Mouse (Mus musculus) embryo, embryonic 9.5 days (tissue): ENCODE results near the gene Slamf9.

Source experiments
- DNase-seq: peaks from one replicate; pipeline ENCODE4 v3.0.0-alpha.2; 2017; ENCODE audit errors: extremely low spot score

Gene Slamf9

GRCm38 (mm10) chr1:172475054-172475741 lies at the start of gene Slamf9:
Gene Slamf9 (plus strand): TSS chr1:172475358.
- DNase-seq = no peak

GRCm38 (mm10) chr1:172426419-172426818 lies 48.7 kb upstream of the Slamf9 start:
- no peak for DNase-seq

GRCm38 (mm10) chr1:172427841-172428240 lies 47.3 kb upstream of the Slamf9 start:
- DNase-seq = no peak

GRCm38 (mm10) chr1:172428614-172429013 lies 46.5 kb upstream of the Slamf9 start:
- no peak for DNase-seq

GRCm38 (mm10) chr1:172430731-172431220 lies 44.4 kb upstream of the Slamf9 start:
- DNase-seq = no peak

GRCm38 (mm10) chr1:172431836-172432586 lies 43.1 kb upstream of the Slamf9 start:
- DNase-seq = no peak

DNA sequence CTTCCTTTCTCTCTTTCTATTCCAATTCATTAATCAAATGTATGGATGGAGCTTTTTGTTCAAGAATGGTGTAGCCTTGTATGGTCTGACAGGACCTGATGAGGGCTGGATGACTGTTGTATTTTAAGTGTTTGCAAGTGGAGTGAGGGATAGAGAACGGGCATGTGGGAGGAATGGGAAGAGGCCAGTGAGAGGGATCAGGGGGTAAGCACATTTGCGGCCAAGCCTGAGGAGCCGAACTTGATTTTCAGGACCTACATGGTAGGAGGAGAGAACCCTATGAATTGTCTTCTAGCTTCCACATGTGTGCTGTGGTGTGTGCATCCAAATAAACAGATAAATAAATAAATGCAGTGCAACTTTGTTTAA lies 42.6 kb upstream of the Slamf9 start:
- DNase-seq = no peak

- no peak for DNase-seq
Observed at GRCm38 (mm10) chr1:172433012-172433850, 41.9 kb upstream of the Slamf9 start.

GRCm38 (mm10) chr1:172433851-172434165 lies 41.4 kb upstream of the Slamf9 start:
- no peak for DNase-seq

DNA sequence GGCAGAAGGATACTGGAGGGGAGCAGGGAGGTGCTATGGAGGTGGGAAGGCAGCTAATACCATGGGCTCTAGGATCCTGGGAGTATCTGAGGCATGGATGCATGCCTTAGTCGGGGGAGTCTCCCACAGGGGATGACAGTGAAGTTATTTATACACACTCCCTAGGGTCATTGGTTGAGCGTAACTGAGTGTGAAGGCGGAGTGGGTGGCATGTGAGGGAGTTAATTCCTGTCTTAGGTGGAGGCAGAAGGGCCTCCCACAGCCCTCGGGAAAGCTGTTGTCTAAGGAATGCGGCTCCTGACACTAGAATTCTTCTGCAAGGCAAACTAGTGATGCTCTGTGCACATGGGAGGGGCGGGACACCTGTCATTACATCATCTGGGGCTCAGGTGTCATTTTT lies 38.4 kb upstream of the Slamf9 start:
- no peak for DNase-seq

DNA sequence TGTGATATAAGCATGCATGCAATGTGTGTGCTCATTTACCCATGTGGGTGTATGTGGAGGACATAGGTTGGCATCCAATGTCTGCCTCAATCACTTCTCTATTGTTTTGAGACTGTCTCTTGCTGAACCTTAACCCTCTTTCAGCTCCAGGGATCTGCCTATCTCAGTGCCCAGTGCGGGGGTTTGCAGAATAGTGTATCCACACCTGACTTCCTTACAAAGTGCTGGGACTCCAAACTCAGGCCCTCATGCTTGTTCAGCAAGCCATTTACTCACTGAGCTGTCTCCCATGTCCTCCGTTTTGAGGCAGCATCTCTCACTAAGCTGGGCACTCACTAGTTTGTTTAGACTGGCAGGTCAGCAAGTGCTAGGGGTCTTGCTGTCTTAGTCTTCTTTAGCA lies 36.5 kb upstream of the Slamf9 start:
- DNase-seq = no peak

DNA sequence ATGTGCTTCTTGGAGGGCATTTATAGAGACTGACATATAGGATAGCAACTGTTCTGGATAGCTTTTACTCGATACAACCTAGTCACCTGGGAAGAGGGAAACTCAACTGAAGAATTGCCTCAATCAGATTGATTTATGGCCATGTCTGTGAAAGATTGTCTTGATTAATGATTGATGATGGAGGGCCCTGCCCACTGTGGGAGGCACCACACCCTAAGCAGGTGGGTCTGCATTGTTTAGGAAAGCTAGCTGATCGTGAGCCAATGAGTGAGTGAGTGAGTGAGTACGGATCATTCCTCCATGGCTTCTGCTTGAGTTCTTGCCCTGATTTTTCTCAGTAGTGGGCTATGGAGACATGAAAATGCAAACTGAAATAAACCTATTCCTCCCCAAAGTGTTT lies 34.6 kb upstream of the Slamf9 start:
- no peak for DNase-seq

DNA sequence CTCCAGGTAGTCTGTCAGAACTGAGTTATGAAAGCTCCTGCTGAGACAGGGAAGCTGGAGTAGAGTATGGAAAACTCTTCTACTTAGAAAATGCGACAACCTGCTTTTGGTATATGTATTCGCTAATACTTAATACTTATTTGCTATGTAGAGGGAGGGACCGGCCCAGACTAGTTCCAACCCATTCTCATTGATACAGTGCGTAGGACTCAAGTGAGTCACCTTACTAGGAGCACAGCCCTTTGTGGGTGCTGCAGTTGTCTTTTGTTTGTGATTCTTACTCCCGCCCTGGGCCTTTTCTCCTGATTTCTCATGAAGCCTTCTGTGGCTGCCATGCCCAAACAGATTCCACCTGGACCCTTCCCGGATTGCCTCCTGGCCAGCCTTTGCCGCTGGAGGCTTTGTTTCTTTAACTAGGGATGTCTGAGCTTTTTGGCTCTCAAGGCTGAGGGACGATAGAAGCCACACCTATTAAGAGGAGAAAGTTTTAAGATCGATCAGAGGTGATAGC lies 33.2 kb upstream of the Slamf9 start:
- DNase-seq = no peak

DNA sequence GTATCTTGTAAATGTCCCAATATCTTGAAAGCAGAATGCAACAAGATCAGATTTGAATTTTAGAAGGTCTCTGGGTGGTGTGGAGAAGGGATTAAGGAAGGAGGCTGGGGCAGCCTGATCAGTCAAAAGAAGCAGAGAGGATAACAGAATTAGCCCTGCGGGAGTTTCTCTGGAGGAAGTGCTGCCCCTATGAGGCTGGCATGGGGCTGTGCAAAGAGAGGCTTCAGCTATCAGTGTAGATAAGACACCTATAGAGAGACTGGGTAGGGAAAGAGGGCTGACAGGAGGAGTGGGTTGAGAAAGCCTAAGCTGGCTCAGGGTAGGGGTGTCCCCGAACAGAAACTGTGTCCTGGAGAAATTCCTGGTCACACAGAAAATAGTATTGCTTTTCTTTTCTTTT lies 24.9 kb upstream of the Slamf9 start:
- no peak for DNase-seq

DNA sequence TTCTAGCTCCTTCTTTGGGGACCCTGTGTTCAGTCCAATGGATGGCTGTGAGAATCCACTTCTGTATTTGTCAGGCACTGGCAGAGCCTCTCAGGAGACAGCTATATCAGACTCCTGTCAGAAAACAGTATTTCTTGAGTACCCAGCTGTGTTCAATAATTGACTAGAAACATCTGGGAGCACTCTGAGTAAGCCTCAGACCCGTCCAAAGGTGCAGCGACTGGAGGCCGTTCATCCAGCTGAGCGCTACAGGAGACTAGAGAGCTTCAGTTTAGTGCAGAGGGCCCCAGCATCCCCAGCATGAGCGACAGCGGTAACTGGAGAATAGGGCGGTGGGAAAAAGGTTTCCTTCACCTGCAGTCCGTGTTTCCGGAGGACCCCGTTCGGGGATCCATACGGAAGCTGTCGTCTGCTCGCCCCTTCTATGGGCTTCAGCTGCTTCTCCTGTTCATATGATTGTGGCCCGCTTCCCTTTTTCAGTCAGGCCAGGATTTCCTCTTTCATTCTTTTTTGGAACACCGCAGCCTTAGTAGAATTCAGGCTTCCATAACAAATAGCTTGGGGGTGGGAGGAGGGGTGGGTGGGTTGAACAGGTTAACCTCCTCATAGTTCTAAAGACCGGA lies 24.2 kb upstream of the Slamf9 start:
- DNase-seq = no peak

DNA sequence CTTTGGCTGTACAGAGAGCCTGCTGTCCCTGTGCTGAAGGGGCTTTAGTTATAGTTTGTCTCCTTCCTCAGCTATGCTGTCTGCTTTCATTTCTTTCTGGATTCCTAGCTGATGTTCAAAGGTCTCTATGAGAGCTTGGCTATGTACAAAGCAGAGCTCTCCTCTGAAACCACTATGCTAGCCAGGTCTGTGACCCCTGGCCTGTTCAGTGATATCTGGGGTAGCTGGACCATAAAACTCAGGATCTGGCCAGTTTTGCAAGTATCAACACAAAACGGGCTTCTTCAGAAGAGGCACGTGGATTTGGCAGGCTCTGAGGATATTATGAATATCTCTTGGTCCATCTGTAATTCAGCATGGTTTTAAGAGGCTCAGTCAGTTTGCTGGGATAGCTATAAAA lies 22.2 kb upstream of the Slamf9 start:
- DNase-seq = no peak

GRCm38 (mm10) chr1:172453810-172454209 lies 21.3 kb upstream of the Slamf9 start:
- DNase-seq = no peak

DNA sequence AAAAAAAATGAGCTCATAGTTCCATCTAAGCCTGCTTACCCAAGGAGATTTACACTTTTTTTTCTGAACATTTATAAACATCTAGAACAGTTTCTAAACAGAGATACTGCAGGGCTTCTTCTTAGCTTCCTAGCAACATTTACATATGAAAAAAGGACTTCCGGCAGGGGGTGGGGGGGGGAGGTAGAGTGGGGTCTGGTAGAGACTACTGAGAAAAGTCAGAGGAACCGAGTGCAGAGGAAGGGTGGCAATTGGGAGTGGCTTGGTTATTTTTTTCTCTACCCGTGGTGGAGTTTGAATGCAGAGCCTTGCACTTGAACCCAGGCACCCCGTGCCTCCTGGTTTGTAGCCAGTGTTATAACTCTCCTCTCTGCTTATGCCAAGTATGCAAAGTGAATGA lies 19.7 kb upstream of the Slamf9 start:
- DNase-seq = no peak

DNA sequence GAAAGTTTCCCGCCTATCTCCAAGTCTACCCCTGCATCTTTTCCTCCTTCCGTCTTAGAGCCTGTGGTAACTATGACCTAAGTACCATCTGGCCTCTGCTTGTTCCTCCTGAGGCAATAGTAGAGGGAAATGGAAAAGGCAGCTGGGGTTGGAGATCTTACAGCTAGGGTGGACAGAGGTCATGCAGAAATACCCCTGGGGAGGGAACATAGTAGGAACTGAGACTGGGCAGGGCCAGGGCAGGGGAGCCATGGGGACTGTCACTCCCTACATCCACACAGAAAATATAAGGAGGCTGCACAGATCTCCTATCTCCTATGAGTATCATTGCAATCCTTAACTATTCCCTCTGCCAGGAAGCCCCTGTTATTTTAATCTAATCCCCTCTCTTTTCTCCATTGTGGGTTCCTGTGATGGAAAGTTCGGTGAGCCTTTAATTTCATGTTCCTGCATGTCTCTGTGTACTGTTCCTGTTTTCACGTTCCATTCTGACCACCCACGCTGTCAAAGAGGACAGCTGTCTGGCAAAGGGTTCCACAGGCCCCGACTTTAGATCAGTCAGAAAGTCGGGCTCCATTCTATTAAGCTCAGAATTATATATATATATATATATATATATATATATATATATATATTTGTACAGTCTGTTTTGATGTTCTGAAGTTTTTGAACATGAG lies 19.0 kb upstream of the Slamf9 start:
- DNase-seq = no peak

GRCm38 (mm10) chr1:172457196-172457595 lies 18.0 kb upstream of the Slamf9 start:
- DNase-seq = no peak

- no peak for DNase-seq
Observed at GRCm38 (mm10) chr1:172458041-172458440, 17.1 kb upstream of the Slamf9 start.
